Mouse (Mus musculus): ENCODE measurements around the gene Sgms1. TPM values are rescaled to one million over a fixed set of nuclear protein-coding genes. Genes with fewer than 3 reads are reported as not detected.

The Sgms1 gene
- total RNA-seq, 2 experiments from 2014 or later: 36.3 to 44.3 TPM

- DNase-seq (ENCODE audit: low spot score in 2 of 2): peak; percentile 43 to 62
These were observed 2.7 kb downstream of the Sgms1 start for GRCm38 (mm10) chr19:32386556-32387402.

DNA sequence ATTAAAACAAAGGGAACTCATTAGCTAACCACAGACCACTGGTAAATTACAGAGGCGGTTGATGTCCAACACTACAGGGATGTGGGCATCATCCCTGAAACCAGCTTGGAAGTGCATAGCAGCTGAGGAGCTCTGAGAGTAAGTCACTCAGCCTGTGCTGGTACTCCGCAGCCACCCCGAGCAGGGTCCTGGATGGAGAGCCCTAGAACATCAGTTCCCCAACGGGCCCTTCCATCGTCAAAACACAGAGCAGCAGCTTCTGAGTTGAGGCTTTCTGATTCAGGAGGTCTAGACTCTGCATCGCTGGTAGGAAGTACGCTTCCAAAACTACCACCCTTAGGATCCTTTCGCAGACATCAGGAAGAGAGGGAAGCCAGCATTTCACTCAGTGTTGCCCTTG lies 5.8 kb downstream of the Sgms1 start:
- no peak for DNase-seq (ENCODE audit: low spot score in 2 of 2)

GRCm38 (mm10) chr19:32381511-32381961 lies 8.0 kb downstream of the Sgms1 start:
- DNase-seq (ENCODE audit: low spot score in 2 of 2): no peak

DNA sequence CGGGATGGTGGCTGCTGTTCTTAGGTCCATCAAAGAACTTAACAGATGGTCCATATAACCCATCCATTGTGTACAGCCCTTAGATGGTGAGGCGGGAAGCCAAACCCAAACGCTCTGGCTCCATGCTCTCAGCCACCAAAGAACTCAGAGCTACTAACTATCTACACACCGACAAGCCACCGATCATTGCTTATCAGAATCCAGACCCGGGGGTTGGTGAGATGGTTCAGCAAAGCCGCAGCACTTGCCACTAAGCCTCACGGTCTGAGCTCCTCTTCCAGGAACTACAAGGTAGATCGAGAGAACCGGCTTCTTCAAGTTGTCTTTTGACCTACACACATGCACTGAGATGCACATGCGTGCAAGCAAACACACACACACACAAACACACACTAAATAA lies 8.8 kb downstream of the Sgms1 start:
- DNase-seq (ENCODE audit: low spot score in 2 of 2): no peak

DNA sequence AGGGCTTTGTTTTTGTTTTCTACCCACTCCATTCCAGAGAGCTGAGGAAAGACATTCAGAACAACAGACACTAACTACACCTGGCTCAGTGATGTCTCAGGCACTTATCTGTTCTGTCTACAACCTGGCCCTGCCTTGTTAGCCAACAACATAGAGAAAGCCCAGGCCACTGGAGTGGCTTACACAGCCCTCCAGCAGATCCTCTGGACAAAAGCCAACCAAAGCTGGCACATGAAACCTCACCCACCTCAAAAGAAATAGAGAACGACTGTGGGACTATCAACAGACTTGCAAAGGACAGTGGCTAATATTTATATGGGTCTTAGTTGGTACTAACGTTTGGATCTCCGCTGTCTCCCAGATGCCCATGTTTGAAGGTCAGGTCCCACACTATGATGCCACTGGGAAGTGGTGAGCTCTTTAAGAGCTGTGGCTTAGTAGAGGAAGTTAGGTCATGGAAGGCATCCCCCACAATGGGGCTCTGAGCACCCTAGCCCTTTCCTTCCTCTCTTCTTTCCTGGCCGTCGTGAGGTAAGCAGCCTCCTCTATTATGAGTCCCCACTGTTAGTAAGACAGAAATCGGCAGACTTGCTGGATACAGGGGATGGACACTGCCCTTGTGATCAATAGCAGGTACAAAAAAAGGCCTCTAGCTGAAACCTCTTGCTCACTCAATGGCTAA lies 10.1 kb downstream of the Sgms1 start:
- no peak for DNase-seq (ENCODE audit: low spot score in 2 of 2)

GRCm38 (mm10) chr19:32378581-32378980 lies 10.9 kb downstream of the Sgms1 start:
- DNase-seq (ENCODE audit: low spot score in 2 of 2): no peak

DNA sequence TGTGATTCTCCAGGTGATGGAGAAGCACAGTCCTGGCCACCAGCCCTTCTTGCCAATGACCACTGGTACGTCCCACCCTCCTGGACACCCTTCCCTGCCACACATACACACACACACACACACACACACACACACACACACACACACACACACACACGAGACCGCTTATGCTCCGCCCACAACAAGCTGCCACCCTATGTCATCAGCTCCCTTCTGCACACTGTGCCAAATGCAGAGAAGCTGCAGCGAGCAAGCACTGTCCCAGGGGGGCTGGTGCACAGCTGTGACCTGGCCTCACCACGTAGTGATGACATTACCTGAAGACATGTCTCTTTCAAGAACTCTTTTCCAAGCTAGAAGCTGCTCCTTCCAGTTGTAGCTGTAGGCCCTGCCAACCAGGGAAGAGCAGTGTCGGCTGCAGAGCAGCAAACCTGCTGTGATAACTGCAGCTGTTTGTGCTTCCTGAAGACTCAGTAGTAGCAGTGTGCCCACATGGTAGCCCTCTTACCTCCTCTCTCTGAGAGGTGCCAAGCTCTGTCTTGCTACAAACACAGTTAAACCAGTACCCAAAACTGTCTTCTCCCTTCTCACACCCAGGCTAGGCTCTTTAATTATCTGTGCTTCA lies 11.7 kb downstream of the Sgms1 start:
- DNase-seq (ENCODE audit: low spot score in 2 of 2): peak in 1 of 2 experiments; percentile 39

GRCm38 (mm10) chr19:32376886-32377535 lies 12.5 kb downstream of the Sgms1 start:
- no peak for DNase-seq (ENCODE audit: low spot score in 2 of 2)

DNA sequence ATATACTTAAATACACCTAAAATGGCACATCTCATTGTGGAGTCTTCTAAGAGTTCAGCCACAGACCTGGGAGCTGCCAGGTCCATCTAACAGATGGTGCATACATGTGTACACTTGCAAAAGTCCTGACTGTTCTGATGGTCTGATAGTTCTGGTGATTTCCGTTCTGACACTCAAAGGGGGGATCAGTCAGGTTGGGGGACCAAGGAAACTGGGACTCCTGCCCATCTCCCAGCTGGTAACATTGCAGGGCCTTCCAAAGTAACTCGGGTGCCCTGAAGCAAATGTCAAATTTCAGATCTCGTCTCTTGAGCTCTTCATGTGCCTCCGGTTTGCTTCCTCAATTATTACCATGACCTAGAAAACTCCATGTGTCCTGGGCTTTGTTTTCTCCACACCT lies 13.5 kb downstream of the Sgms1 start:
- DNase-seq (ENCODE audit: low spot score in 2 of 2): no peak

DNA sequence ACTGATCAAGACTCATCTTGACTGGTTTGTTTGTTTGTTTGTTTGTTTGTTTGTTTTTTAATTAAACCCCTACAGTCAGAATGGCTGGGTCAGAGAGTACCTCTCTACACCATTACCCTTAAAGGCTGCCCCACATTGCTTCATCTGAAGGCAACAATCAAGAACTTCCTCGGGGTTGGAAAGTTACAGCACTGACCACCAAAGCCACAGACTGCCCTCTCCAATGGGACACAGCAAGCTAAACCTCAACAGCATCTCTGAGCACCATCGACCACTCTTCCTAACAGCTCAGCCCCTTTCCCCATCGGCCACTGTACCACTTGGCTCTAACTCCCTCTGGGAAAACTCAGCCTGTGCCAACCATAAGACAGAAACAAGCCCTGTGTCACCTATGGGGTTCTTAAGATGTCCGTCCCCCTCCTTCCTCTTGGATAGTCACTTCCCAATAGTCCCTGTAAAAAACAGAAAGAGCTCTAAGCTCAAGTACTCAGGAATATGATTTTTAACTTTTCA lies 14.0 kb downstream of the Sgms1 start:
- no peak for DNase-seq (ENCODE audit: low spot score in 2 of 2)

DNA sequence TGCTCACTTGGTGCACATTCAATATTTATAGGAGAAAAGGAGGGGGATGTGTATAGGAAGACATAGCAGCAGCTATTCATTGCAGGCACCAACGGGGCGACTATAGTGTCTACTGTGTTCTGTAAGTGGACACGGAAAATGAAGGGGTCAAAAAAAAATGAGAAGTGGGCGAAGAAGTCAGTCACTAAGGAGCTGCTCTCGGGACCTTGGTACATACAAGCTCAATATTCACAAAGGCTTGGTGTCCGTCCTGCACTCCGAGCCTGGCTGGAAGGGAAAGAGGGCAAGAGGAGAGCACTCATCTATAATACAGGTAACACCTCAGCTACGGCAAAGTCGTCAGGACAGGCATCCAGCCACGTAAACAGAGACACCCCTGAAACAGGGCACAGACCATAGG lies 14.8 kb downstream of the Sgms1 start:
- DNase-seq (ENCODE audit: low spot score in 2 of 2): no peak

DNA sequence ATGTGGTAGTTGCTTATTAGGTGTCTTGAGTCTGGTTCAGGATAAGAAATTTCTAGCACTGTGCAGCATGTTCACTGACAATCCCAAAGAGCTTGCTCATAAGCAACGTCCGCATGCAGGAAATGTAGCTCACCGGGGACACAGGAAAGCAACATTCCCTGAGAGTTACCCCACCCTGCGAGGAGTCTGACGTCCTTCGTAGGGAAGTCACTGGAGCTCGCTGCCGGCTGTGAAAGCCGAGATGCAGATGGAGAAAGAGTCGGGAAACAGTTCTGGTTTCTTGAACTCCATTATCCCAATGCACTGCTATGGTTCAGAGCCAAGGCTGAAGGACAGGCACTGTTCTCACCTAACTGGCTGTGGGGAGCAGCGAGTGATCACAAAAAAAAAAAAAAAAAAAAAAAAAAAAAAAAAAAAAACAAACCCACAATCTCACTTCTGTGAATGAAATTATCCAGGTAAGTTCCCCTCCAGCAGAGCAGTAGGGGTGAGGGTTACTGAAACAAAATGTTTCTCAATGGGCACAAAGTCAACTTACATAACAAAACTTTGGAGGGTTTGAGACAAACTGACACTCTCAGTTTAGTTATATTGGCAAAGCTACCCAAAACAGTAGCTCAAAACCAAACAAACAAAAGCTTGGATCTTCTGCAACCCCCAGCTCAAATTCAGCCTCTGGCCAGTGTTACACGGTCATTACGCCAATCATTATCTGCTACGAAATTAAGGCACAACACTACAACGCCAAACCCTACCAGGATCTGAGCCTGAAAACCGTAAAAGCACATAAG lies 15.5 kb downstream of the Sgms1 start:
- DNase-seq (ENCODE audit: low spot score in 2 of 2): no peak

DNA sequence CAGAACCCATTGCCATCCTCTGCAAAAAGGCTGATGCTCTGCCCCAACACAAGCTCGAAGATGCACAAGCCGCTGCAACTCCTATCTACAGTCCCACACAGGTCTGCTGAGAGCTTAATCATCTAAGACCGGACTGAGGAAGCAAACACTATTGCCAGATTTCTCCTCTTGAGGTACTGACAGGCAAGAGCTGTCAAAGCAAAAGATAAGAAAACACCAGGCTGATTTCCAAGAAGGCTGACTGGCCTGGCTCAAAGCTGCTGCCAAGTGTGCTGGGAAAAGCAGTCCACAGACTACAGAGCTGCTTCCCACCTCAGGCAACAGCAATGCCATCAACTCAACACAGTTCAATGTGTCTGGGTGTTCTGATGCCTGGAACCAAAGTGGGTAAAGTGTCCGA lies 17.1 kb downstream of the Sgms1 start:
- DNase-seq (ENCODE audit: low spot score in 2 of 2): no peak

- DNase-seq (ENCODE audit: low spot score in 2 of 2): no peak
These were observed 22.2 kb downstream of the Sgms1 start for GRCm38 (mm10) chr19:32367333-32367732.

DNA sequence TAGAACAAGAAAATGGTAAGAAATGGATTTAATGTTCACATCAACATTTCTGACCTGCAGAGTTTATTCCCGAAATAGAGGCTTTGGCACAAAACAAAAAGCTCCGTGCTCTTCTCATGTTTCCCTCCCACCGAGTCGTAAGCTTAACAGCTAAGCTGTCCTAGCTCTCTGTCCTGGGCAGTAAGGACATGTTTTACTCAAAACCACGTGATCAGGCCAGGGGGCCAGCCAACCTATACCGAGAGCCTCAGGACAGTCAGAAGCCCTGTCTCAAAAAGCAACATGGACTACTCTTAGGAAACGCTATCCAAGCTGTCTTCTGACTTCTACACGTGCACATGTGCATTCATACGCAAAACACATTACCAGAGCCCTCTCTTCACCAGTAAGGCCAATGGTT lies 23.1 kb downstream of the Sgms1 start:
- no peak for DNase-seq (ENCODE audit: low spot score in 2 of 2)

GRCm38 (mm10) chr19:32365111-32365510 lies 24.4 kb downstream of the Sgms1 start:
- peak; percentile 50 to 64 for DNase-seq (ENCODE audit: low spot score in 2 of 2)

DNA sequence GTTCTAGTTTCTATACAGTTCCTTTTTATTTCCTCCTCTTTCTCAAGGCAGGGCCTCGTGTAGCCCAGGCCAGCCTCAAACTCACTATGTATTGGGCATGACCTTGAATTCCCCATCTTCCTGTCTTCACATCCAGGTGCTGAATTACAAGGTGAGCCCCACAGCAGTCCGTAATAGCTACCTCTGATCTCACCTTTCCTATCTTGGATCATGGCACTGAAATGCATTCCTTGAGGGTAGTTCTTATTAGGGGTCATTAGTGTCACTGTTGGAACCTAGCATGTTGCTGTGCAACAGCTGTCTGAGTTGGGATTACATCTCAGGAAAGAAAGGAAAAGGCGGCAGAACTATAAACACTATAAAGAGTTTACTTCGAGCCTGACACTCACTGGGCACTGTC lies 25.9 kb downstream of the Sgms1 start:
- no peak for DNase-seq (ENCODE audit: low spot score in 2 of 2)

DNA sequence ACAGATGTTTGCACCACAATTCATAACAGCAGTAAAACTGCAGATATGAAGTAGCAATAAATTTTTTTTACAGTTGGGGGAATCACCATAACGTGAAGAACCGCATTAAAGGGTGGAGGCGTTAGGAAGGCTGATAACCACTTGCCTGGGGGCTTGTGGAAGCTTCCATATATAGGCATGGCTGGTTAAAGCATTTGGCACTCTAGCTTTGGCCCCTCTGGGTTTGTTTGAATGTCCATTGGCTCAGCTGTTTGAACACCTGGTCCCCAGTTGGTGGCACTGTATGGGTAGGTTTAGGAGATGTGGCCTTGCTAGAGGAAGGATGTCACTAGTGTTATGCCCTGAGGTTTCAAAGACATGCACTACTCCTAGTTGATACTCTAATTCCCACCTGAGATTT lies 27.0 kb downstream of the Sgms1 start:
- no peak for DNase-seq (ENCODE audit: low spot score in 2 of 2)

GRCm38 (mm10) chr19:32360989-32361698 lies 28.4 kb downstream of the Sgms1 start:
- DNase-seq (ENCODE audit: low spot score in 2 of 2): no peak

- no peak for DNase-seq (ENCODE audit: low spot score in 2 of 2)
These were observed 29.0 kb downstream of the Sgms1 start for GRCm38 (mm10) chr19:32360546-32360945.

Measured in layer of hippocampus, postnatal 10 days (tissue).